Mouse (Mus musculus) testis, postnatal 10 days (tissue): ENCODE measurements around the gene Odf2.

Experiments
- DNase-seq: peaks from one replicate; pipeline ENCODE4 v3.0.0; 2021; ENCODE audit warnings: low spot score

Odf2 gene

DNA sequence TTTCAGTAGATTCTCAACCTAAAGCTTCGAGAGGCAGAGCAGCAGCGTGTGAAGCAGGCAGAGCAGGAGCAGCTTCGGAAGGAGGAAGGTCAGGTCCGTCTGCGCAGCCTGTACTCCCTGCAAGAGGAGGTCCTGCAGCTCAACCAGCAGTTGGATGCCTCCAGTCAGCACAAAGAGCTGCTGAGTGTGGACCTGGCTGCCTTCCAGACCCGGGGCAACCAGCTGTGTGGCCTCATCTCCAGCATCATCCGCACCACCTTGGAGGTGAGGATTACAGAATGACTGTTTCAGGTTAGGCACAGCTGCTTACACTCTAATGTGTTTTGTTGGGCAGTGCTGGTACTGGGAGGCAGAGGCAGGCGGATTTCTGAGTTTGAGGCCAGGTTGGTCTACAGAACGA, 51.1 kb downstream of the Odf2 start:
- no peak for DNase-seq

DNA sequence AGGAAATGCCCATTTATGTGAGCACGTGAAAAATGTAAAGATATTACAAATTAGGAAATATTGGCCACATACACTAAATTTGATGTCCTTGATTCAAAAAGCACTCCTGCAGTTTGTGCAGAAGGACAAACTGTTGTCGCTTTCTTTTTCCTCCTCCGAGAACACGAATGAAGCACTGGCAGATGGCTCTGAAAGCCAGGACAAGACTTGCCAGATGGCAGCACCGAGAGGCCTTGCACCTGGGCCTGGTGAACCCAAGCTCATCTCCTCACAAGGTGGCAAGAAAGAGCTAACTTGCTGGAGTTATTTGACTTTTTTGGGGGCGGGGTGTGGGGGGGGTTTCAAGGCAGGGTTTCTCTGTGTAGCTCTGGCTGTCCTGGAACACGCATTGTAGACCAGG, 51.8 kb downstream of the Odf2 start:
- DNase-seq = no peak

DNA sequence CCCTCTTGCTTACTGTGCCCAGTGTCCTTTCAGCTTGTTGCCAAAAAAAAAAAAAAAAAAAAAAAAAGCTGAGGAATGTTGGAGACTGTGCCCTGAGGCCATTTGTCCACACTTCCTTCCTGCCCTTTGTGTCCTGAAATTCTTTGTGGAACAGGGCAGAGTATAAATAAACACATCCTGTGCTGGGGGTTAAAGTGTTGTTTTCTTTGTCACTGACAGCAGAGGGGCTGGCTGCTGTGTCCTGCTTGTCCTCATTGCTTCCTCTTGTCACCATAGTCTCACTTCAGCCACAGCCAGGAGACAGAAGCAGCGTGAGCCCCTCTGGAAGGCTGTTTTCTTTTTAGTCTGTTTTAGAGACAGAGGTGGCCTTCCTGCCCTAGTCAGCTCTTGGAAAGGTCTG, 55.7 kb downstream of the Odf2 start:
- DNase-seq = no peak

DNA sequence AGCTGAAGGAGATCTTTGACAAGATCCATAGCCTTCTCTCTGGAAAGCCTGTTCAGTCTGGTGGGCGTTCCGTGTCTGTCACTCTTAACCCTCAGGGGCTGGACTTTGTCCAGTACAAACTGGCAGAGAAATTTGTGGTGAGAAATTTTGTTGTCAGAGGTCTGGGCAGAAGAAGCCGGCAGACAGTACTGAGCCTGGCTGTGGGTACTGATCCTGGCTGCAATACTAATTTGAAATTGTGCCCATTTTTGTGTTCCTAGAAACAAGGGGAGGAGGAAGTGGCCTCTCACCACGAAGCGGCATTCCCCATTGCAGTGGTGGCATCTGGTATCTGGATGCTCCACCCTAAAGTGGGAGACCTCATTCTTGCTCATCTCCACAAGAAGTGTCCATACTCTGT, 59.9 kb downstream of the Odf2 start:
- DNase-seq = no peak

DNA sequence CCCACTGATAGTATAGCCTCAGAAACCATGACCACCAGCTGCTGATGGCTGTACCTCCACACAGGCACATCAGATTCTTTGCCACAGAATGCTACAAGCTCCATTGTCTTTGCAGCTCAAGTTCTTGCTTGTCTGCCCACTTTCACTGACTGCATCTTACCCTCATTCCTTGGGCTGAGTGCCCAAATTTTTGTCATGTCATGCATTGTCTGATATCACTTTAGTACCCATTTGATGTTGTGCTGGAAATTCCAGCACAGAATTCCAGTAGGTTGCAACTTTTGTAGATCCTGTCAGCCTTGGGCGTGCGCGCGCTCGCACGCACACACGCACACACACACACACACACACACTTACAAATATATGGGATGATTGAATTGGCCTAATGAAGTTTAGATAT, 72.2 kb downstream of the Odf2 start:
- DNase-seq = no peak

DNA sequence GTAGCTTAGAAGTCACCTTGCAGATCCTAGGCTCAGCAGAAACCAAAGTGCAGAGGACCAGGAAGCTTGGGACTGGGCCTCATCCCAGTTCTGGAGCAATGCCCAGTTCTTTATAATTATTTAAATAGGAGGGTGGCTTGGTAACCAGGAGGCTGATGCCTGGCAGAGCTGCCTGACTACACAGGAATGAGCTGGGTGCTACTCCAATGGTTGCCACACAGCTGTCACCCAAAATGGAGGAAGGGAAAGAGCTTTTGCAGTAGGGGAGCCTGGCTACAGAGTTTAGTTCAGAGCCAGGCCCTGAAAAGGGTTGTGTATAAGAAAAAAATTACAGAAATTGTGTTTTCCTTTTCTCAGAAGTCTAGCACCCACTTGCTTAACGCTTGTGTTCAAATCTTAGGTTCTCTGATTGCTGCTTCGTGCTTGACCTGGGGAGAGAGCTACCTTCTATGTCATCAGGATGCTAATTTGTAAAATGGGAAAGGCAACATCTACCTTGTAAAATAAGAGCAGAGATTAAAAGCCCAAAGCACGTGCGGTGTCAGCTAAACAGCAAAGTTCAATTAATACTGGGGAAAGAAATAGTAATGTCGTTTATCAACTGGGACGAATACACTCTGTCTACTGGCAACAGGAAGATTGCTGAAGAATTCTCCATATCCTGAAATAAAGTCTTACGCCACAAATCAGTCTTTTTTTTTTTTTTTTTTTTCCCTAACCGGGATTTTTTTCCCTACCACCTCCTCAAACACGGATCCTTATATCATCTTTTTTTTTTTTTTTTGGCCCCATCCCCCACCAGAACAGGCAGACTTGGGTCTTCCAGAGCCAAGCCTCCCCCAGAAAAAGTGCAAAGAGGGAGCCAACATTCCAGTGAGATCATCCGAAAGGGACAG, 75.6 kb downstream of the Odf2 start:
- DNase-seq = no peak

DNA sequence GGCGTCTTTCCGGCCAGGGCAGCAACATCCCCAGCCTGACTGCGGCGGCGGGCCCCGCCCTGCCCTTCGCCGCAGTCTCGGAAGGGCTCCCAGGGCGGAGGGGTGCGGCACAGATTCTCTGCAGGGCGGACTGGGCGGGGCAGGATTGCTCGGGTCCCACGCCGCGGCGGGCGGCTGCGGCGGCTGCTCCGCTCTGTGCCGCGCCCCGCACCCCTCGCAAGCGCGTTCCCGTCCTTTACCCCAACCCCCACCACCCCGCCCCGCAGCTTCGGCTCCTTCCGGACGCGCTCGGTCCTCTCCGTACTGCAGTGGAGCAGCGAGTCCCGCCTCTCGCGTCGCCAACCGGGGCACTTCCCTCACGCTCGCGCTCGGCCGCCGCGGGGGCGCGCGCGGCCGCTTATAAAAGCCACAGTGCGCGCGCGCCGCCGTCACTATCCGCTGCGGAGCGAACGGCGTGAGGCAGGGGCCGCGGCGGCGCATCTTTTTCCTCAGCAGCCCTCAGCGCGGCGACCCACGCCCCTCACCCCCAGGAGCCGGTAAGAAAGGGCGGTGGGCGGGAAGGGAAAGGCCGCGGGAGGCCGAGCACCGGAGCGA, 76.3 kb downstream of the Odf2 start, which contains the start of gene Sptan1:
Gene Sptan1, plus strand, starts transcription at position 311 of the 594 bp plus-strand sequence.
- peak; percentile 99 for DNase-seq

DNA sequence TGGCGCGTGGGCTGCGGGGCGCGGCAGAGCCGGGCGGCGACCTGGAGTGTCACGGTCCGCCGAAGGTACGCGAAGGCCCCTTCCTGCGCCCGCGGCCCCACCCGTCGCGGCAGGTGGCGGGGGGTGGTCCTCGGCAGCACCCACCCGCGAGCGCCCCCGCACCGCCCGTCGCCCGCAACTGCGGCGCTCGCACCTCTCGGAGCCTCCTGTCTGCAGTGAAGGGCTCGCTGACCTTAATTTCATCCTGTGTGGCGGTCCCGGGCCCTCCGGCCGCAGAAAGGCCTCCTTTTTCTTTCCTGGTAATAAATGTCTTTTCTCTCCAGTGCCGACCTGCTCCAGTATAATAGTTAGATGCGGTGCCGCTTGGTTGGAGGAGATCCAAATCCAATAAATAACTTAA, 76.9 kb downstream of the Odf2 start:
- DNase-seq = peak; percentile 71

DNA sequence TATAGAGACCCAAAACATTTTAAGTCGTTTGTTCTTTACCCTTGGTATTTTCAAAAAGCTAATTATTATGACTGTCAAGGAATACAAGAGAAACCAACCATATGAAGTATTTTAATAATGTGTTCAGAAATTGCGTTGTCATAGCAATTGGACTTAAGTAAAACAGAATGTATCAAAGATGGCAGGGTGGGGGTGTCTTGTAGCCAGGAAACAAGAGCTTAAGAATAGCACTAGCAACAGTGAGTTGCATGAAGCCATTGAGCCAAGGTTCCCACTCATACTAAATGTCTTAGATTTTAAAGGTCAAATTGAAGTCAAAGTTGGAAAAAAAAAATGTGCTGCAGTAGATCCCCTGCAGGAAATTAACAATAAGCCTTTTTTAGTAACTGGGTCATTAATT, 77.8 kb downstream of the Odf2 start:
- no peak for DNase-seq

DNA sequence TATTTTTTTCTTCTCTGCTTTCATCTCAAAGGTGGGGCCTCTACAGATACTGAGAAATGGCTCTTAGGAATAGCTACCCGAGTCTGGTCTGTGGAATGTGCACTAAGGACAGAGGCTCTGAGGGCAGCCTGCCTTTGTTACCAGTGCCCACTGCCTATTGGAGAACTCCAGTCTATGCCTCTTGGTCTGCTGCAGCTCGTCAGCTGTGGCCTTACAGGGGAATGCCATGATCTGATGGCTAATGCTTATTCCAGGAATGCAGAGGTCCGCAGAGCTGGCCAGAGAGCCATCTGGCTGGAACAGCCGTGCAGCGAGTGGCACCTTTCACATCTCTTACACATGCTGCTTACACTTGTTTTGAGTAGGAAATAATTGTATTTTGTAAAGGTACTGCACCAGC, 78.7 kb downstream of the Odf2 start:
- DNase-seq = no peak

DNA sequence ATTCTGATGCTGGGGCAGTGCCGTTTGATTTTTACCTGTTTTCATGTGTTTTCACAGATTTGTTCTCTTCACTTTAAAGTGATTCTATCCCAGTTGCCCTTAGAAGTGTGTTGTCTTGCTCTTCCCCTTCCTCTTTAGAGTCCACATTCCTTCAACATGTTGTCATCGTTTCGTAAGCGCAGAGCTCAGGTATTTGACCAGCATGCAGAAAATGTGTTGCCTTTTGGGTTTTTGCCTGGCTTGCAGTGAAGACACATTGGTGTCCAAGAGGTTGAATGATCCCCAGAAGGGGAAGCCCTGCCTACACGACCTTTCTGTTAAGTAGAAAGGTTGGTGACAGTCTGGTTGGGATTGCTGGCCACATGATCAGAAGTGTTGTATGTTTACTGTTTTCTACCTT, 79.6 kb downstream of the Odf2 start:
- DNase-seq = no peak

DNA sequence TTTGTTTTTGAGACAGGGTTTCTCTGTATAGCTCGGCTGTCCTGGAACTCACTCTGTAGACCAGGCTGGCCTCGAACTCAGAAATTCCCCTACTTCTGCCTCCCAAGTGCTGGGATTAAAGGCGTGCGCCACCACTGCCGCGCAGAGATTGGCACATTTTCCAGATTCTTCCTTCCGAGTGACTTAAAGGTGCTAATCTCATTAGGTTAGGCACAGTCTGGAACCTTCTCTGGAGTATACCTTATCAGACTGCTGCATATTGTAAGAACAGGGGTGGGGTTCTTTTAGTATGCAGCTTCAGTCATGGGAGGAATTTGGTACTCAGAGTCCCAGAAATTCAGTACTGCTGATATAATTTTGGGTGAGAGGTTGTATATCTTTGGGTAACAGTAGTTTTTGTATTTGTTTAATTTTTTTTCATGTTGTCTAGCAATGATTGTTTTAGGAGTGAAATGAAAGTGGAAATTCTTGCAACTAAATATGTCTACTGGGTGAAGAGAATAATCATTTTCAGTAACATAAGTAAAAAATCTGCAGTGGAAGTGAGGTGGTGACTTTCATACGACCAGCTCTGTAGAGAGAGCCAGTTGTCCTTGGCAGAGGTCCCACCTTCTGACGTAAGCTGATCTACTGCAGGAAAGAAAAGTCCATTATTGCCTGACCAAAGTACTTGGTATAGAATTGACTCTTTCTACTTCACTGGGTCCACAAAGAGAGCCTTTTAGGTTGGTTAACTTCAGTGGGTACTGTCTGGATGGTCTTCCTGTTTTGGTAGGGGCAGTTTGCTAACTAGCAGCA, 83.0 kb downstream of the Odf2 start:
- peak; percentile 75 for DNase-seq

DNA sequence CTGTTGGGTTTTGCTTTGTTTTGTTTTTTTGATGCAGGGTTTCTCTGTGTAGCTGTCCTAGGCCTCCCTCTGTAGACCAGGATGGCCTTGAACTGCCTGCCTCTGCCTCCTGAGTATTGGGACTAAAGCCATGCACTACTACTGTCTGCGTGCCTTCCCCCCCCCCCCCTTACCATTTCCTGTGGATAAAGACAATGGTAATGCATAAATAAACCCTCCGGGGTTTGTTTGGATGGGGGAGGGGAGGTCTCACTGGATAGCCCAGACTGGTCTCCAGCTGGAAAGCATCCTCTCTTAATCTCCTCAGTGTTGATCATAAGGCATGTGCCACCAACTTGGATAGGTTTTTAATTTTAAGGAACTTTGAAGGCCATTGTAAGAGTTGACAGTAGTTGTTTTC, 84.5 kb downstream of the Odf2 start:
- no peak for DNase-seq

DNA sequence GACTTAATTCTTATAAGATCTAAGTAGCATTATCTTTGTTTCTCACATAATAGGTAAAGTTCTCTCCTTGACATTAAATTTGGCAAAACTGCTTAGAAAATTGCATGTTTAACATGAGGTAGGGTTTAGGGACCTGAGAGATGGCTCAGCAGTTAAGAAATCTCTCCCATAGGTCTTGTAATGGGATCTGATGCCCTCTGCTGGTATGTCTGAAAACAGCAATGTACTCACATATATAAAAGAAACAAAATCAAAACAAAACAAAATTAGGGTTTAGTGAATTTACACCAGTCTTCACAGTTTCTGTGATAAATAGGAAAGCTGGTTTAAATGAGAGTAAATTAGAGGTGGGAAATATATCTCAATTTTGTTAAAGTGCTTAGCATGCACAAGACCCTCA, 88.3 kb downstream of the Odf2 start:
- DNase-seq = no peak

DNA sequence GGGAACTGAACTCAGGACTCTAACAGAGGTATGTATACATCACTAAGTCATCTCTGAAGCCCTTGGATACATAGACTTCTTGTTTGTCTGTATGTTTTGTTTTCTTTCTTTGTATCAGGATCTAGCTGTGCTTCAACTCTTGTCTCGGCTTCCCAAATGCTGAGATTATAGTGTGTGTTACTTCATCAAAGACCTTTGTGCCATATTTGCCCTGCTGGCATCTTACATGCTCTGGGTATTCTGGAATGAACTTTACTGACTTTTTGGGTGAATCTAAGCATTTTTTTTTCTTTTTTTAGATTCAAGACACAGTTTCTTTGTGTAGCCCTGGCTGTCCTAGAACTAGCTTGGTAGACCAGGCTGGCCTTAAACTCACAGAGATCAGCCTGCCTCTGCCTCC, 91.6 kb downstream of the Odf2 start:
- DNase-seq = no peak
